Mouse (Mus musculus): ENCODE measurements around the gene Rnf115.

Gene Rnf115

GRCm38 (mm10) chr3:96788506-96788905 lies 61.0 kb downstream of the Rnf115 start:
- no peak for DNase-seq

- DNase-seq = no peak
Observed at GRCm38 (mm10) chr3:96800254-96800653, 72.8 kb downstream of the Rnf115 start.

- DNase-seq = no peak
Observed at GRCm38 (mm10) chr3:96802214-96802613, 74.8 kb downstream of the Rnf115 start.

GRCm38 (mm10) chr3:96808136-96808535 lies 80.7 kb downstream of the Rnf115 start:
- no peak for DNase-seq

GRCm38 (mm10) chr3:96808651-96809050 lies 81.2 kb downstream of the Rnf115 start:
- no peak for DNase-seq

GRCm38 (mm10) chr3:96811232-96811631 lies 83.8 kb downstream of the Rnf115 start:
- DNase-seq = no peak

GRCm38 (mm10) chr3:96812395-96813091 lies 85.1 kb downstream of the Rnf115 start:
- DNase-seq = peak; percentile 75

GRCm38 (mm10) chr3:96813106-96813505 lies 85.6 kb downstream of the Rnf115 start:
- peak; percentile 43 for DNase-seq

- no peak for DNase-seq
Observed at GRCm38 (mm10) chr3:96813591-96814244, 86.3 kb downstream of the Rnf115 start.

- DNase-seq = no peak
Observed at GRCm38 (mm10) chr3:96814342-96814741, 86.9 kb downstream of the Rnf115 start.

- DNase-seq = no peak
Observed at GRCm38 (mm10) chr3:96820116-96820915, 92.9 kb downstream of the Rnf115 start.

- no peak for DNase-seq
Observed at GRCm38 (mm10) chr3:96821581-96821980, 94.1 kb downstream of the Rnf115 start.

- DNase-seq = no peak
Observed at GRCm38 (mm10) chr3:96823701-96824100, 96.2 kb downstream of the Rnf115 start.

GRCm38 (mm10) chr3:96824614-96825013 lies 97.2 kb downstream of the Rnf115 start:
- DNase-seq = no peak

GRCm38 (mm10) chr3:96825261-96825660 lies 97.8 kb downstream of the Rnf115 start:
- DNase-seq = no peak

- no peak for DNase-seq
Observed at GRCm38 (mm10) chr3:96828308-96828864, 100.9 kb downstream of the Rnf115 start.

GRCm38 (mm10) chr3:96828984-96829383 lies 101.5 kb downstream of the Rnf115 start, which contains the start of the genes Pdzk1 and Cd160:
Gene Pdzk1 (plus strand): TSS chr3:96829284.
Gene Cd160 (minus strand): TSS chr3:96829351.
- no peak for DNase-seq

- DNase-seq = no peak
Observed at GRCm38 (mm10) chr3:96829856-96830255, 102.4 kb downstream of the Rnf115 start.

- DNase-seq = no peak
Observed at GRCm38 (mm10) chr3:96832930-96833329, 105.5 kb downstream of the Rnf115 start.

GRCm38 (mm10) chr3:96834587-96835348 lies 107.3 kb downstream of the Rnf115 start:
- DNase-seq = no peak

- DNase-seq = no peak
Observed at GRCm38 (mm10) chr3:96836414-96836813, 109.0 kb downstream of the Rnf115 start.

GRCm38 (mm10) chr3:96838996-96839645 lies 111.7 kb downstream of the Rnf115 start:
- DNase-seq = no peak
